Mouse (Mus musculus): ENCODE measurements around the gene Ptn. TPM values are rescaled to one million over a fixed set of nuclear protein-coding genes. Genes with fewer than 3 reads are reported as not detected.

Ptn gene
- 317 and 456 TPM in 2 replicates for polyA plus RNA-seq (2012; rRNA removed)

- DNase-seq (ENCODE audit: low read depth), result peak; percentile 94
- TF ChIP-seq POLR2A (IDR thresholded peaks at IDR 0.05; ENCODE audit: borderline replicate concordance, extremely low read depth, insufficient read depth, insufficient read length, poor library complexity, severe bottlenecking), result 0 out of 2 replicates have a peak, but pooled peaks have one; percentile 8
- TF ChIP-seq CTCF (IDR thresholded peaks at IDR 0.05; ENCODE audit: borderline replicate concordance, extremely low read depth, insufficient read depth, insufficient read length), result no peak
Measured at GRCm38 (mm10) chr6:36809747-36810285, at the start of gene Ptn. Gene Ptn, minus strand, starts transcription at chr6:36810220.

GRCm38 (mm10) chr6:36858258-36859041 is 48.4 kb upstream of the Ptn start:
- no peak for TF ChIP-seq POLR2A (IDR thresholded peaks at IDR 0.05; ENCODE audit: borderline replicate concordance, extremely low read depth, insufficient read depth, insufficient read length, poor library complexity, severe bottlenecking)
- no peak for TF ChIP-seq CTCF (IDR thresholded peaks at IDR 0.05; ENCODE audit: borderline replicate concordance, extremely low read depth, insufficient read depth, insufficient read length)
- peak; percentile 84 for DNase-seq (ENCODE audit: low read depth)

GRCm38 (mm10) chr6:36857627-36858257 is 47.7 kb upstream of the Ptn start:
- TF ChIP-seq CTCF (IDR thresholded peaks at IDR 0.05; ENCODE audit: borderline replicate concordance, extremely low read depth, insufficient read depth, insufficient read length), result no peak
- no peak for TF ChIP-seq POLR2A (IDR thresholded peaks at IDR 0.05; ENCODE audit: borderline replicate concordance, extremely low read depth, insufficient read depth, insufficient read length, poor library complexity, severe bottlenecking)
- peak; percentile 86 for DNase-seq (ENCODE audit: low read depth)

- peak; percentile 90 for DNase-seq (ENCODE audit: low read depth)
- TF ChIP-seq CTCF (IDR thresholded peaks at IDR 0.05; ENCODE audit: borderline replicate concordance, extremely low read depth, insufficient read depth, insufficient read length) (no peak), POLR2A (IDR thresholded peaks at IDR 0.05; ENCODE audit: borderline replicate concordance, extremely low read depth, insufficient read depth, insufficient read length, poor library complexity, severe bottlenecking) (no peak)
Measured at GRCm38 (mm10) chr6:36850422-36851129, 40.6 kb upstream of the Ptn start.

GRCm38 (mm10) chr6:36845288-36845687 is 35.3 kb upstream of the Ptn start:
- no peak for TF ChIP-seq CTCF (IDR thresholded peaks at IDR 0.05; ENCODE audit: borderline replicate concordance, extremely low read depth, insufficient read depth, insufficient read length)
- TF ChIP-seq POLR2A (IDR thresholded peaks at IDR 0.05; ENCODE audit: borderline replicate concordance, extremely low read depth, insufficient read depth, insufficient read length, poor library complexity, severe bottlenecking), result no peak
- no peak for DNase-seq (ENCODE audit: low read depth)

GRCm38 (mm10) chr6:36844258-36844657 is 34.2 kb upstream of the Ptn start:
- TF ChIP-seq CTCF (IDR thresholded peaks at IDR 0.05; ENCODE audit: borderline replicate concordance, extremely low read depth, insufficient read depth, insufficient read length) (no peak), POLR2A (IDR thresholded peaks at IDR 0.05; ENCODE audit: borderline replicate concordance, extremely low read depth, insufficient read depth, insufficient read length, poor library complexity, severe bottlenecking) (no peak)
- peak; percentile 68 for DNase-seq (ENCODE audit: low read depth)

- no peak for DNase-seq (ENCODE audit: low read depth)
Measured at GRCm38 (mm10) chr6:36843031-36843488, 33.0 kb upstream of the Ptn start.

GRCm38 (mm10) chr6:36842101-36842922 is 32.3 kb upstream of the Ptn start:
- TF ChIP-seq CTCF (IDR thresholded peaks at IDR 0.05; ENCODE audit: borderline replicate concordance, extremely low read depth, insufficient read depth, insufficient read length) (no peak), POLR2A (IDR thresholded peaks at IDR 0.05; ENCODE audit: borderline replicate concordance, extremely low read depth, insufficient read depth, insufficient read length, poor library complexity, severe bottlenecking) (no peak)
- DNase-seq (ENCODE audit: low read depth), result no peak

More at GRCm38 (mm10) chr6:36843031-36843488, 33.0 kb upstream of the Ptn start:
- no peak for TF ChIP-seq CTCF (IDR thresholded peaks at IDR 0.05; ENCODE audit: borderline replicate concordance, extremely low read depth, insufficient read depth, insufficient read length)
- no peak for TF ChIP-seq POLR2A (IDR thresholded peaks at IDR 0.05; ENCODE audit: borderline replicate concordance, extremely low read depth, insufficient read depth, insufficient read length, poor library complexity, severe bottlenecking)

- TF ChIP-seq CTCF (IDR thresholded peaks at IDR 0.05; ENCODE audit: borderline replicate concordance, extremely low read depth, insufficient read depth, insufficient read length), result no peak
- DNase-seq (ENCODE audit: low read depth), result no peak
Measured at GRCm38 (mm10) chr6:36841701-36842100, 31.7 kb upstream of the Ptn start.

- TF ChIP-seq POLR2A (IDR thresholded peaks at IDR 0.05; ENCODE audit: borderline replicate concordance, extremely low read depth, insufficient read depth, insufficient read length, poor library complexity, severe bottlenecking), result no peak
- TF ChIP-seq CTCF (IDR thresholded peaks at IDR 0.05; ENCODE audit: borderline replicate concordance, extremely low read depth, insufficient read depth, insufficient read length), result no peak
Measured at GRCm38 (mm10) chr6:36841174-36841573, 31.2 kb upstream of the Ptn start.

More at GRCm38 (mm10) chr6:36841174-36841573, 31.2 kb upstream of the Ptn start:
- DNase-seq (ENCODE audit: low read depth), result no peak

Measured in brain, embryonic 14.5 days (tissue).